Mouse (Mus musculus): ENCODE data around the gene Dnpep. TPM values are rescaled to one million over a fixed set of nuclear protein-coding genes. Genes with fewer than 3 reads are reported as not detected.

Dnpep gene
- polyA plus RNA-seq (2012; fragmentation: generic; extraction: Trizol), result 100 to 1,000 TPM in 1 of 2 experiments, 10 to 100 TPM in 1; 81.6 to 131 TPM

GRCm38 (mm10) chr1:75317241-75318201 is at the start of gene Dnpep:
Gene Dnpep, minus strand, starts transcription at chr1:75317990.

DNA sequence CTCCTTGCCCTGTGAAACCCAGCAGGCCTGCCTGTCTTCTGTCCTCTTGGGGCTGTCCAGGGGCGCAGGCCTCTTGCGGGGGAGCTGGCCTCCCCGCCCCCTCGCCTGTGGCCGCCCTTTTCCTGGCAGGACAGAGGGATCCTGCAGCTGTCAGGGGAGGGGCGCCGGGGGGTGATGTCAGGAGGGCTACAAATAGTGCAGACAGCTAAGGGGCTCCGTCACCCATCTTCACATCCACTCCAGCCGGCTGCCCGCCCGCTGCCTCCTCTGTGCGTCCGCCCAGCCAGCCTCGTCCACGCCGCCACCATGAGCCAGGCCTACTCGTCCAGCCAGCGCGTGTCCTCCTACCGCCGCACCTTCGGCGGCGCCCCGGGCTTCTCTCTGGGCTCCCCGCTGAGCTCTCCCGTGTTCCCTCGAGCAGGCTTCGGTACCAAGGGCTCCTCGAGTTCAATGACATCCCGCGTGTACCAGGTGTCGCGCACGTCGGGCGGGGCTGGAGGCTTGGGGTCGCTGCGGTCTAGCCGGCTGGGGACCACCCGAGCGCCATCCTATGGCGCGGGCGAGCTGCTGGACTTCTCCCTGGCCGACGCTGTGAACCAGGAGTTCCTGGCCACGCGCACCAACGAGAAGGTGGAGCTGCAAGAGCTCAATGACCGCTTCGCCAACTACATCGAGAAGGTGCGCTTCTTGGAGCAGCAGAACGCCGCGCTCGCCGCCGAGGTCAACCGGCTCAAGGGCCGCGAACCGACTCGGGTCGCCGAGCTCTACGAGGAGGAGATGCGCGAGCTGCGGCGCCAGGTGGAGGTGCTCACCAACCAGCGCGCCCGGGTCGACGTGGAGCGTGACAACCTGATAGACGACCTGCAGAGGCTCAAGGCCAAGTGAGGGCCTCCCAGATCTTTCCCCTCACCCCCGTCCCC is 42.6 kb upstream of the Dnpep start, which contains the start of gene Des:
TSS of gene Des (plus strand) at position 218 of the 920 bp plus-strand sequence.

GRCm38 (mm10) chr1:75278228-75278627 is 39.6 kb downstream of the Dnpep start, which contains the start of gene Resp18:
Gene Resp18, minus strand, starts transcription at chr1:75278415.

DNA sequence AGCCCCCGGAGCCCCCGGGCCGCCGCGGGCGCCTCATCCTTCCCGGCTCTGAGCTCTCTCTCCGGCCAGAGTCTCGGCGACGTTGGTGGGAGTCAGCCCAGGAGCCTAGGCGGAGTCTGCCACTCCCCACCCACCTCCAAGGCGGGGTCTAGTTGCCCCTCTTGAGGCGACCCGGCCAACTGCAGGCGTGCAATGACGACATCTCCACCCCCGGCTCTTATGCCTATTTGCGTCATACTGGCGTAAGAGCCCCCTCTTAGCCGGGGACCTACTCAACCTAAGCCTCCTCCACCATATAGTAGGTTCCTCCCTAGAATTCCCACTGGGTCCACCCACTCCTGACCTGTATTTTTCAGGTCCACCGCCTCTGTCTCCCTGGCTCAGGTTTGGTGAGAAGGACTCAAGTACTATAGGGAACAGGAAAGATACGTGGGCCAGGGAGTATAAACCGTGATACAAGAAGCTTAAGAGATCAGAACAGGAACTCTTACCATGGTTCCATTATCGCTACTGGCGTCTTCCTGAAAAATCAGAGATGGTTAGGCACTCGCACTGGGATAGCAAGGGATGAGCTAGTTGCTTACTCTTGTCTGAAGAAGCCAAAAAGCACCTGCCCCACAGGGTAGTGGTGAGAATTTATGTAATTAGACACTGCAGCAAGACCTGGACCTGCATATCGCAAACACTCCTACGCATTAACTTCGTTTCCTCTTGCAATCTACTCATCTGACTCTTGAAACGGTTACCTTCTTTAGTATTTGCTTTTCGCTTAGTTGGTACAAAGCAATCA is 53.5 kb downstream of the Dnpep start, which contains the start of gene Ptprn:
TSS of gene Ptprn (minus strand) at position 412 of the 790 bp plus-strand sequence.

Other genes with a start within 250 kb of the Dnpep start
- gene Nhej1, start 192.8 kb downstream of the Dnpep start, polyA plus RNA-seq (2012; fragmentation: generic; extraction: Trizol), result 1 to 10 TPM; 6.5 to 6.6 TPM
- under 1 TPM; 0.01 to 0.46 TPM for gene Slc23a3, start 184.1 kb downstream of the Dnpep start, polyA plus RNA-seq (2012; fragmentation: generic; extraction: Trizol)
- 10 to 100 TPM; 21.7 to 39.3 TPM for gene Cnppd1, start 175.3 kb downstream of the Dnpep start, polyA plus RNA-seq (2012; fragmentation: generic; extraction: Trizol)
- 10 to 100 TPM; 41.2 to 57.7 TPM for gene Retreg2, start 175.2 kb downstream of the Dnpep start, polyA plus RNA-seq (2012; fragmentation: generic; extraction: Trizol)
- 10 to 100 TPM; 35.1 to 38.6 TPM for gene Zfand2b, start 149.3 kb downstream of the Dnpep start, polyA plus RNA-seq (2012; fragmentation: generic; extraction: Trizol)
- 10 to 100 TPM in 1 of 2 experiments, 1 to 10 TPM in 1; 8.1 to 19.2 TPM for gene Abcb6, start 137.6 kb downstream of the Dnpep start, polyA plus RNA-seq (2012; fragmentation: generic; extraction: Trizol)
- 1 to 10 TPM; 3.5 to 6.8 TPM for gene Ankzf1, start 125.8 kb downstream of the Dnpep start, polyA plus RNA-seq (2012; fragmentation: generic; extraction: Trizol)
- 10 to 100 TPM; 13.1 to 26.6 TPM for gene Atg9a, start 125.8 kb downstream of the Dnpep start, polyA plus RNA-seq (2012; fragmentation: generic; extraction: Trizol)
- 1 to 10 TPM in 1 of 2 experiments, under 1 TPM in 1; 0.15 to 7.5 TPM for gene Glb1l, start 107.2 kb downstream of the Dnpep start, polyA plus RNA-seq (2012; fragmentation: generic; extraction: Trizol)
- gene Stk16, start 107.2 kb downstream of the Dnpep start, polyA plus RNA-seq (2012; fragmentation: generic; extraction: Trizol), result 100 to 1,000 TPM in 1 of 2 experiments, 10 to 100 TPM in 1; 77.1 to 116 TPM
- 100 to 1,000 TPM in 1 of 2 experiments, 1 to 10 TPM in 1; 6.5 to 102 TPM for gene Tuba4a, start 98.1 kb downstream of the Dnpep start, polyA plus RNA-seq (2012; fragmentation: generic; extraction: Trizol)
- gene A630095N17Rik, start 85.9 kb downstream of the Dnpep start, polyA plus RNA-seq (2012; fragmentation: generic; extraction: Trizol), result not detected
- 10 to 100 TPM; 17.9 to 34.8 TPM for gene Dnajb2, start 81.6 kb downstream of the Dnpep start, polyA plus RNA-seq (2012; fragmentation: generic; extraction: Trizol)
- gene Ptprn, start 53.5 kb downstream of the Dnpep start, polyA plus RNA-seq (2012; fragmentation: generic; extraction: Trizol), result under 1 TPM; 0.26 to 0.82 TPM
- not detected for gene Resp18, start 39.6 kb downstream of the Dnpep start, polyA plus RNA-seq (2012; fragmentation: generic; extraction: Trizol)
- 1 to 10 TPM; 1.0 to 1.3 TPM for gene Des, start 42.3 kb upstream of the Dnpep start, polyA plus RNA-seq (2012; fragmentation: generic; extraction: Trizol)
- gene Speg, start 57.3 kb upstream of the Dnpep start, polyA plus RNA-seq (2012; fragmentation: generic; extraction: Trizol), result 10 to 100 TPM in 1 of 2 experiments, 1 to 10 TPM in 1; 7.3 to 31.3 TPM
- 100 to 1,000 TPM in 1 of 2 experiments, 10 to 100 TPM in 1; 59.9 to 119 TPM for gene Gmppa, start 117.9 kb upstream of the Dnpep start, polyA plus RNA-seq (2012; fragmentation: generic; extraction: Trizol)
- under 1 TPM in 1 of 2 experiments, not detected in 1; 0.04 TPM for gene Asic4, start 132.4 kb upstream of the Dnpep start, polyA plus RNA-seq (2012; fragmentation: generic; extraction: Trizol)
- 100 to 1,000 TPM in 1 of 2 experiments, 10 to 100 TPM in 1; 40.9 to 104 TPM for gene Chpf, start 161.3 kb upstream of the Dnpep start, polyA plus RNA-seq (2012; fragmentation: generic; extraction: Trizol)
- gene Tmem198, start 161.5 kb upstream of the Dnpep start, polyA plus RNA-seq (2012; fragmentation: generic; extraction: Trizol), result 1 to 10 TPM in 1 of 2 experiments, under 1 TPM in 1; 0.25 to 1.3 TPM
- 10 to 100 TPM; 20.0 to 73.7 TPM for gene Obsl1, start 188.5 kb upstream of the Dnpep start, polyA plus RNA-seq (2012; fragmentation: generic; extraction: Trizol)
- 1 to 10 TPM in 1 of 2 experiments, under 1 TPM in 1; 0.47 to 6.2 TPM for gene Inha, start 189.1 kb upstream of the Dnpep start, polyA plus RNA-seq (2012; fragmentation: generic; extraction: Trizol)
- 1 to 10 TPM; 4.5 to 9.4 TPM for gene Stk11ip, start 203.5 kb upstream of the Dnpep start, polyA plus RNA-seq (2012; fragmentation: generic; extraction: Trizol)
- gene Slc4a3, start 228.3 kb upstream of the Dnpep start, polyA plus RNA-seq (2012; fragmentation: generic; extraction: Trizol), result 1 to 10 TPM; 1.3 to 8.9 TPM